Mouse (Mus musculus) kidney, embryonic 14.5 days (tissue): ENCODE data around the gene Ssr1. TPM values are rescaled to one million over a fixed set of nuclear protein-coding genes. Genes with fewer than 3 reads are reported as not detected.
A peak's percentile ranks its signal among the peaks of the same experiment; 100 is the strongest.

Experiments
- ATAC-seq: fragments of 200-750 bp; cut with Nextera tagmentation; 2 replicates; pipeline ENCODE4 v1.8.0; 2017; ENCODE audit warnings: moderate number of reproducible peaks, mild to moderate bottlenecking, moderate TSS enrichment, moderate library complexity; ENCODE audit not compliant: low FRiP score, low TSS enrichment
- H3K27ac ChIP-seq: fragments of 300-500 bp; sonication (generic); 2 replicates; pipeline ENCODE4 v1.5.1; 2014; ENCODE audit warnings: low read depth, mild to moderate bottlenecking, low read length, moderate library complexity, mixed read lengths
- H3K27me3 ChIP-seq: fragments of 300-500 bp; sonication (generic); 2 replicates; pipeline ENCODE4 v1.6.1; 2014; ENCODE audit warnings: mild to moderate bottlenecking, low read length; ENCODE audit not compliant: control insufficient read depth, insufficient read depth
- H3K36me3 ChIP-seq: fragments of 300-500 bp; sonication (generic); 2 replicates; pipeline ENCODE4 v1.6.1; 2014; ENCODE audit warnings: low read length, mixed read lengths; ENCODE audit not compliant: control insufficient read depth, insufficient read depth
- H3K4me1 ChIP-seq: fragments of 300-500 bp; sonication (generic); 2 replicates; pipeline ENCODE4 v1.6.1; 2014; ENCODE audit warnings: low read length, mixed read lengths; ENCODE audit not compliant: control insufficient read depth, insufficient read depth
- H3K4me2 ChIP-seq: fragments of 300-500 bp; sonication (generic); replicated peaks from 2 replicates; pipeline ENCODE4 v1.6.1; 2014; ENCODE audit warnings: low read depth, mild to moderate bottlenecking, low read length
- H3K4me3 ChIP-seq: fragments of 300-500 bp; sonication (generic); 2 replicates; pipeline ENCODE4 v1.5.1; 2014; ENCODE audit warnings: mild to moderate bottlenecking, low read length
- H3K9ac ChIP-seq: fragments of 300-500 bp; sonication (generic); 2 replicates; pipeline ENCODE4 v1.6.1; 2014; ENCODE audit warnings: low read depth, mild to moderate bottlenecking, low read length, moderate library complexity
- H3K9me3 ChIP-seq: fragments of 300-500 bp; sonication (generic); 2 replicates; pipeline ENCODE4 v1.6.1; 2016; ENCODE audit warnings: low read length; ENCODE audit not compliant: control insufficient read depth
- WGBS: fragments of 180-500 bp; shearing (Covaris S2); extraction: QIAGEN DNeasy Blood & Tissue Kit; methylation state at CpG from one replicate; pipeline ENCODE4 v1.1.7; 2014; 5-methylcytosine and 5-hydroxymethylcytosine counted together
- polyA plus RNA-seq: library from polyadenylated mRNA; unstranded; fragments of >200 nt; fragmentation: Nextera tagmentation; extraction: Ambion mirVana; gene quantifications from 2 replicates; pipeline ENCODE4 v1.2.1, GENCODE M21; 2014

Gene Ssr1
- polyA plus RNA-seq = 76.7 and 133 TPM in 2 replicates

DNA sequence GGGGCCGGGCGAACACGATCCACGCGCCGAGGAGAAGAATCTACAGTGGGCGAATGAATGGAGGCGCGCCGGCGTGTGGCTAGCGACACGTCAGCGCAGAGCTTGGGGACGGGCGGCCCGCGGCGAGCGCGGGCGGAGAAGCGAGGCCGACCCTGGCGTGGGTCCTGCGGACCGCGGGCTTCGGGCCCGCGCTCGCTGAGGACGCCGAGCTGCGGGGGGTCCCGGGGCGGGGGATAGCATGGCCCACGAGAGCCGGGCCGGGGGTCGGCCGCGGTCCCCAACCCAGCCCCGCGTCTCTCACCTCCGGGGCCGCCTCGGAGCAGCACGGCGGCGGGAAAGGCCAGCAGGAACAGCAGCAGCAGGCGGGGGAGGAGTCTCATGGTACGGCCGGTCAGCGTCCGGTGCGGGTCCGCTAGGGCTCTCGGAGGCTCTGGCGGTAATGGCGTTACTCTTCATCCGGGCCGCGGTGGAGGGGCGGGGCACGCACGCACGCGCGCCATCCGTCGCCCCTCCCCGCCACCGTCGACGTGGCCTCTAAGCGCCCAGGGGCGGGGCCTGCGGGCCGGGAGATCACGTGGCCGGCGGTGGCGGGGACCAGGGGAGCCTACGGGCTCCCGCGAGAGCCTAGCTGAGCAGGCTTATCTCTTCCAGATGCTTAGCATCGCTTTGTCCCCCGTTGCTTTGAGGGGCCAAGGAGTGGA is at the start of gene Ssr1:
Gene Ssr1, minus strand, starts transcription at position 514 of the 701 bp plus-strand sequence.
- H3K9ac ChIP-seq = peak within 1 kb of the TSS; percentile 98
- ATAC-seq = peak; percentile 98
- H3K36me3 ChIP-seq = peaks cover 28% of the 10 kb centered on the region
- peak within 1 kb of the TSS; percentile 93 for H3K27ac ChIP-seq
- H3K9me3 ChIP-seq = no peaks in the 10 kb centered on the region
- H3K4me3 ChIP-seq = peak within 1 kb of the TSS; percentile 97
- under 1% methylated on average over 66 of the region's 89 CpGs for WGBS
- H3K27me3 ChIP-seq = no peaks in the 10 kb centered on the region
- H3K4me1 ChIP-seq = no peaks in the 10 kb centered on the region
- H3K4me2 ChIP-seq = peak within 1 kb of the TSS; percentile 74

DNA sequence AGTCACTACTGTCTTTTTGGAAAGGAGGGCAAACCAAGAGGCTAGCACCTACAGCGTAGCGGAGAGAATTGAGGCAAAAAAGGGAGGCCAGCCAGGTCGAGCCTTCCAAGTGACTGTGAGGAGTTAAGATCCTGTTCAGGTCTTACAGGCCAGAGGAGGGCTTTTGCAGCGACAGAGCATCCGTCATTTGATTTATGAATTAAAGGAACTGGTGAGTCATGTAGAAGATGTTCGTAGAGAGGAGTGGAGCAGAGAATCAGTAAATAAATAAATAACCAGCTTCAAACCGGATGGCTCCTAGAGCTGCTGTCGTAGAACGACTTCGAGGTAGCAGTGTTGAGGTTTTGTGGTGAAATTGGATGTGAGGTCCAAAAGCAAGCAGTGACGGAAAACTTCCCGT is 43.8 kb upstream of the Ssr1 start:
- Histone ChIP-seq H3K36me3 (peaks cover 34% of the 10 kb centered on the region), H3K4me3 (peak overlapping the region; percentile 84), H3K9ac (peak overlapping the region; percentile 83), H3K27me3 (no peaks in the 10 kb centered on the region), H3K27ac (no peak overlapping the region), H3K4me2 (peak overlapping the region; percentile 91), H3K4me1 (no peaks in the 10 kb centered on the region; the same call in 1 of the 2 replicates), H3K9me3 (no peaks in the 10 kb centered on the region)
- ATAC-seq = no peak
- WGBS = 36% methylated on average over 12 of the region's 12 CpGs

DNA sequence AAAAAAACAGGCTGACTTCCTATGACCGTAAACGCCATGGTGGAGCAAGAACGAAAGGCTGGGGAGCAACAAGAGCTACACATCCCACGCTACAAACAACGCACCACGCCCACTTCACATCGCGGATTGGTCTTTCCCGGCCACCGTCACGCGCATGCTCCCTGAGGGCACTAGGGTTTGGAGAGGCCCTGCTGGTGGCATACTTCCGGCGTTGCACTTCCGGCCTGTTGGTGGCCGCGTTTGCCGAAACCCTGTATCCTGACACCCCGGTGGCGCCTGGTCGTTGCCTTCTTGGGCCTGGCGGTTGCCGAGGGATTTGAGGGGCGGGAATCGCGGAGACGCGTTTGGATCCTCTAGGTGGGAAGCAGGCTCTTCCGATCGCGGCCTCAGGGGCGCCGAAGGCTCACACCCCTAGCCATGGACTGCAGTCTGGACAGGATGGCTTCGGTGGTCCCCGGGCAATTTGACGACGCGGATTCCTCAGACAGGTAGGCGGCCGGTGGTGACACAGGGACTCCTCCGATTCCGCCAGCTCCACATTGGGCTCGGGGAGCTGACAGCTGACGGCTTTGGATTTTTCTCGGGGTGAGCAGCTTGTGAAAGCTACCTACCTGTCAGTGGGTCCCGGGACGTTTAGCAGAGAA is 43.1 kb upstream of the Ssr1 start, which contains the start of gene Cage1:
Gene Cage1, minus strand, starts transcription at position 26 of the 644 bp plus-strand sequence.
- peak; percentile 96 for ATAC-seq
- Histone ChIP-seq H3K4me1 (no peaks in the 10 kb centered on the region; the same call in 1 of the 2 replicates), H3K36me3 (peaks cover 28% of the 10 kb centered on the region), H3K4me3 (peak within 1 kb of the TSS; percentile 84), H3K4me2 (peak within 1 kb of the TSS; percentile 91), H3K9ac (peak within 1 kb of the TSS; percentile 83), H3K27ac (peak within 1 kb of the TSS; percentile 72), H3K9me3 (no peaks in the 10 kb centered on the region), H3K27me3 (no peaks in the 10 kb centered on the region)
- under 1% methylated on average over 47 of the region's 47 CpGs for WGBS

DNA sequence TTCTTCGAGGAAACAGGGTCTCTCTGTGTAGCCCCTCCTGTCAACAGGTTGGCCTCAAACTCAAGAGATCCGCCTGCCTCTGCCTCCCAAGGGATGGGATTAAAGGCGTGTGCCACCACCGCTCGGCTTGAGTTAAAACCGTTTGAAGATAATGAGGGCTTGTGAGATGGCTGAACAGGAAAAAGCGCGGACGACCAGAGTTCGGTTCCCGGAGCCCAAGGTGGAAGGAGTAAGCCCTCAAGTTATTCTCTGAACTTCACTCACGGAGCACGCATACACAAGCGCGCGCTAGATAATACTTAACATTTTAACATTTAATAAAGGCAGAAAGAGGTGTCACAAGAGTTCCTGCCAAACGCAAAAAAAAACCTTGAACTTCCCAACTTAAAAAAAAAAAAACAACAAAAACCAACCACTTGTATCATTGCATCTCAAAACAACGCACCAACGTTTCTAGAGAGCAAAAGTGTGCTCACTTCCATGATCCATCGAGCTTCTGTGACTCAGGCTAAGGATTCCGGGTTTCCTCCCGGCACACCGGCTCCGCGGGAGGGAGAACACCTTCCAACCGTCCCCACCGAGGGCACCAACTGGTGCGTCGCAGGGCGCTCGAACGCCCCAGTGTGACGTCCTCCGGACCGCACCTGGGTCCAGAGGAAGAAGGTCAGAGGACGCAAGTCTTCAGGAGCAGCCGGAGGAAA is 42.5 kb upstream of the Ssr1 start, which contains the start of gene Riok1:
Gene Riok1, plus strand, starts transcription at position 653 of the 701 bp plus-strand sequence.
- H3K9me3 ChIP-seq = no peaks in the 10 kb centered on the region
- H3K9ac ChIP-seq = peak within 1 kb of the TSS; percentile 83
- 12% methylated on average over 37 of the region's 37 CpGs for WGBS
- peak within 1 kb of the TSS; percentile 72 for H3K27ac ChIP-seq
- no peaks in the 10 kb centered on the region for H3K27me3 ChIP-seq
- no peak; the same call in 1 of the 2 replicates for ATAC-seq
- peak within 1 kb of the TSS; percentile 91 for H3K4me2 ChIP-seq
- peaks cover 22% of the 10 kb centered on the region for H3K36me3 ChIP-seq
- H3K4me3 ChIP-seq = peak within 1 kb of the TSS; percentile 84
- H3K4me1 ChIP-seq = no peaks in the 10 kb centered on the region; the same call in 1 of the 2 replicates

DNA sequence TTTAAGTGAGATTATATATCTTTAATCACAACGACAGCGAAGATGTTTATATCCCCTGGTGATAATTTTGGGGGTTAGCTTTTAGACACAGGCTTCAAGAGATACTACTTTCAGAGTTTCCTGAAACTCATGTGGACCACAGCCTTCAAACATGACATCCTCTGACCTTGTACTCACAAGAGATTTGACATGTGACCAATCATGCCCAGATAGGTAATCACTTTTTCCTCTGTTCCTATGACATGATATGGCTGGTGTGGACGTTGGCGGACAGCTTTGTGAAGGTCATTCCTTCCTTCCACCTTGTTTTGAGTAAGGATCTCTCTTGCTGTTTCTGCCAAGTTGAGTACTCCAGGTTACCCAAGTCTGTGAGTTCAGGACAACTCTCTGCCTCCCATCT is 34.4 kb upstream of the Ssr1 start:
- Histone ChIP-seq H3K27ac (no peak overlapping the region), H3K9ac (no peak overlapping the region), H3K36me3 (no peaks in the 10 kb centered on the region), H3K4me2 (no peak overlapping the region), H3K9me3 (no peaks in the 10 kb centered on the region), H3K4me3 (no peak overlapping the region), H3K4me1 (no peaks in the 10 kb centered on the region), H3K27me3 (no peaks in the 10 kb centered on the region)
- ATAC-seq = no peak
- WGBS = 83% methylated on average over 4 of the region's 4 CpGs

DNA sequence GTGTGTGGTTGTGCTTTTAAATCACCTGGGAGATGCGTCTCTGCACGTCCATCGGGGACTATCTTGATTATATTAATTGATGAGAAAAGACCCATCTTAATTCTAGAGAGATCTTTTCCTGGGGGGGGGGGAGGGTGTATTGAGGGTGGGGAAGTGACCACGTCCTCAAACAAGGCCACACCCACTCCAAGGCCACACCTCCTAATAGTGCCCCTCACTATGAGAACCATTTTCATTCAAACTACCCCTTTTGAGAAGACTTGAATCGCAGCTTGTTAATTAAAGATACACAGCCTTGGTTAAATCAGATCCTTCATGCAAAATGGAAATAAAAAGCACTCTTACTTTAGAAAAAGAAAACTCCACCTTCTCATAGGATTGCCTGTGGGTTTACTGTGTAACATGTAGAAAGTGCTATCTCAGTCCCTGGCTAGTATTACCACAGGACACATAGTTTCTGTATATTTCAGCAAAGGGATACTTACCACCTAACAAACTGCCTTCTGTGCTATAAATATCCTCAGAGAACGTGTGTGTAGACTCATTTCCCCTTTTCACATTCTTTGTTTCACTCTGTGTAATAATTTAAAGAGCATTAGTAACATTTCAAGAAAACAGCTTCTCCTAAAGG is 33.7 kb upstream of the Ssr1 start:
- no peak for ATAC-seq
- Histone ChIP-seq H3K4me2 (no peak overlapping the region), H3K4me3 (no peak overlapping the region), H3K27me3 (no peaks in the 10 kb centered on the region), H3K36me3 (no peaks in the 10 kb centered on the region), H3K9ac (no peak overlapping the region), H3K4me1 (no peaks in the 10 kb centered on the region), H3K27ac (no peak overlapping the region), H3K9me3 (no peaks in the 10 kb centered on the region)
- WGBS = 67% methylated on average over 6 of the region's 6 CpGs

DNA sequence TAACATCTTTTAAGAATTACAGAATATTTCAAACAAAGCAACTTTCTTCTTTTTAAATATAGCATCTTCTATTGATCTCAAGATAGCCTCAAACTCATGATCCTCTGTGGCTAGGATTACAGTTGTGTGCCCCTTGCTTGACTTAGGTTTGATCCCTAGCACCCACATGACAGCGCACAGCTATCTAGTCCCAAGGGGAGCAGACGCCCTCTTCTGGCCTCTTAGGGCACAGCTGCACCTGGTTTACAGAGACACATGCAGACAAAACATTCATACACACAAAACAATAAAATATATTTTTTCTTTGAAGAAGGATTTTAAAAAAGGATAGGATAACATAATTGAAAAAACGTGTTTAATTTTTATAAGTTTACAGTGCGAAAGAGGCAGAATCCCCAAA is 31.9 kb upstream of the Ssr1 start:
- Histone ChIP-seq H3K4me2 (no peak overlapping the region), H3K27ac (no peak overlapping the region), H3K4me3 (no peak overlapping the region), H3K36me3 (no peaks in the 10 kb centered on the region), H3K27me3 (no peaks in the 10 kb centered on the region), H3K9ac (no peak overlapping the region), H3K9me3 (no peaks in the 10 kb centered on the region), H3K4me1 (no peaks in the 10 kb centered on the region)
- WGBS = 47% methylated on average over 4 of the region's 4 CpGs
- no peak for ATAC-seq

DNA sequence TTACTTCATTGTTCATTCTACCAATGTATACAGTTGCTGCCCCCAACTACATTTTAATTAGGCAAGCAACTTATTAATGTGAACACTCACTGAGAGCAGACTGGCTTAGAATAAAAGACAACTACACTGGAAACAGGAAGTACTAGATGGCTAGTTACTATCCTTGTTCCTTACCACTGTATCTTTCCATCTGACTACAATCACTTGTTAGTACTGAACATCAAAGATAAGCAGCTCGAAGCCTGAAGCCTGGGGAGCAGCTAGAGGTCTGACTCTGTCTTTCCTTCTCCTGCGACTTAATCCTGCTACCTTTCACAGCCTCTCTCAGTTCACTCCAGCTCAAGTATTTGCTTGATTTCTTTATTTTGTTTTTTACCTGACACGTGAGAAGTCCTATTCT is 24.8 kb upstream of the Ssr1 start:
- no peaks in the 10 kb centered on the region for H3K27me3 ChIP-seq
- ATAC-seq = no peak
- no peaks in the 10 kb centered on the region for H3K4me1 ChIP-seq
- no peak overlapping the region for H3K4me2 ChIP-seq
- H3K36me3 ChIP-seq = no peaks in the 10 kb centered on the region
- no peaks in the 10 kb centered on the region for H3K9me3 ChIP-seq
- no peak overlapping the region for H3K4me3 ChIP-seq
- no peak overlapping the region for H3K27ac ChIP-seq
- 72% methylated on average over 3 of the region's 3 CpGs for WGBS
- no peak overlapping the region for H3K9ac ChIP-seq
